Mouse (Mus musculus) E14TG2a.4 (cell line): ENCODE measurements around the gene Fkbp4.

Source experiments
- CTCF ChIP-seq: conservative IDR thresholded peaks from 2 replicates; pipeline ENCODE4 v1.5.1; 2014; ENCODE audit warnings: low read length
- NANOG ChIP-seq: IDR thresholded peaks from 2 replicates; pipeline ENCODE4 v1.6.1; 2014; ENCODE audit warnings: borderline replicate concordance, low read length, mixed read lengths
- POU5F1 ChIP-seq: IDR thresholded peaks from 2 replicates; pipeline ENCODE4 v1.6.1; 2014; ENCODE audit warnings: low read length, borderline replicate concordance

GRCm38 (mm10) chr6:128437731-128438316 lies 653 bp downstream of the Fkbp4 start:
- TF ChIP-seq CTCF, result no peak
- TF ChIP-seq POU5F1, result no peak
- TF ChIP-seq NANOG, result no peak
